Mouse (Mus musculus) embryonic facial prominence, embryonic 11.5 days (tissue): ENCODE measurements around the gene Erg. TPM values are rescaled to one million over a fixed set of nuclear protein-coding genes. Genes with fewer than 3 reads are reported as not detected.

ENCODE experiments used
- ATAC-seq: fragments of 200-750 bp; cut with Nextera tagmentation; replicated peaks from 2 replicates; pipeline ENCODE4 v1.8.0; 2017; ENCODE audit warnings: low read depth; ENCODE audit not compliant: insufficient number of reproducible peaks, low FRiP score, low TSS enrichment
- DNase-seq: peaks from one replicate; pipeline ENCODE4 v3.0.0-alpha.2; 2015; ENCODE audit warnings: low spot score
- H3K27ac ChIP-seq: fragments of 300-500 bp; sonication (generic); replicated peaks from 2 replicates; pipeline ENCODE4 v1.5.1; 2014; ENCODE audit warnings: mild to moderate bottlenecking, low read depth, low read length, control low read depth
- H3K27me3 ChIP-seq: fragments of 300-500 bp; sonication (generic); 2 replicates; pipeline ENCODE4 v1.6.1; 2014; ENCODE audit warnings: mild to moderate bottlenecking, low read length, moderate library complexity, mixed read lengths; ENCODE audit not compliant: control insufficient read depth, insufficient read depth
- H3K36me3 ChIP-seq: fragments of 300-500 bp; sonication (generic); replicated peaks from 2 replicates; pipeline ENCODE4 v1.6.1; 2014; ENCODE audit warnings: low read depth, mild to moderate bottlenecking, low read length, moderate library complexity, mixed read lengths; ENCODE audit not compliant: control insufficient read depth, insufficient read depth
- H3K4me1 ChIP-seq: fragments of 300-500 bp; sonication (generic); 2 replicates; pipeline ENCODE4 v1.6.1; 2014; ENCODE audit warnings: low read length, mixed read lengths; ENCODE audit not compliant: control insufficient read depth, insufficient read depth
- H3K4me2 ChIP-seq: fragments of 300-500 bp; sonication (generic); 2 replicates; pipeline ENCODE4 v1.6.1; 2014; ENCODE audit warnings: low read depth, mild to moderate bottlenecking, control low read depth, low read length, moderate library complexity
- H3K4me3 ChIP-seq: fragments of 300-500 bp; sonication (generic); 2 replicates; pipeline ENCODE4 v1.5.1; 2014; ENCODE audit warnings: low read depth, low read length, control low read depth
- H3K9ac ChIP-seq: fragments of 300-500 bp; sonication (generic); replicated peaks from 2 replicates; pipeline ENCODE4 v1.6.1; 2014; ENCODE audit warnings: mild to moderate bottlenecking, control low read depth, low read length
- H3K9me3 ChIP-seq: fragments of 300-500 bp; sonication (generic); replicated peaks from 2 replicates; pipeline ENCODE4 v1.6.1; 2016; ENCODE audit warnings: mild to moderate bottlenecking, low read length, inconsistent platforms, mixed read lengths; ENCODE audit not compliant: control insufficient read depth
- WGBS: fragments of 180-500 bp; shearing (Covaris S2); extraction: QIAGEN DNeasy Blood & Tissue Kit; methylation state at CpG from one replicate; pipeline ENCODE4 v1.1.7; 2014; 5-methylcytosine and 5-hydroxymethylcytosine counted together
- polyA plus RNA-seq: library from polyadenylated mRNA; unstranded; fragments of >200 nt; fragmentation: Nextera tagmentation; extraction: Ambion mirVana; gene quantifications from 2 replicates; pipeline ENCODE4 v1.2.1, GENCODE M21; 2014

Gene Erg
- polyA plus RNA-seq, 1 experiment from 2014 or later = 2.5 TPM

GRCm38 (mm10) chr16:95390787-95391186 lies 195.6 kb downstream of the Erg start:
- Histone ChIP-seq H3K36me3 (no peaks in the 10 kb centered on the region), H3K4me1 (no peaks in the 10 kb centered on the region), H3K9ac (no peak overlapping the region), H3K4me2 (no peak overlapping the region), H3K4me3 (no peak overlapping the region), H3K27me3 (no peaks in the 10 kb centered on the region), H3K9me3 (no peaks in the 10 kb centered on the region), H3K27ac (no peak overlapping the region)
- no peak for ATAC-seq
- DNase-seq = peak; percentile 33
- WGBS = 56% methylated on average over 1 of the region's 1 CpGs

GRCm38 (mm10) chr16:95388811-95389529 lies 197.4 kb downstream of the Erg start:
- Histone ChIP-seq H3K27me3 (no peaks in the 10 kb centered on the region), H3K27ac (no peak overlapping the region), H3K4me3 (no peak overlapping the region), H3K4me2 (no peak overlapping the region), H3K9me3 (no peaks in the 10 kb centered on the region), H3K36me3 (no peaks in the 10 kb centered on the region), H3K9ac (no peak overlapping the region), H3K4me1 (no peaks in the 10 kb centered on the region)
- 79% methylated on average over 4 of the region's 4 CpGs for whole genome bisulfite sequencing
- DNase-seq (no peak), ATAC-seq (no peak)

DNA sequence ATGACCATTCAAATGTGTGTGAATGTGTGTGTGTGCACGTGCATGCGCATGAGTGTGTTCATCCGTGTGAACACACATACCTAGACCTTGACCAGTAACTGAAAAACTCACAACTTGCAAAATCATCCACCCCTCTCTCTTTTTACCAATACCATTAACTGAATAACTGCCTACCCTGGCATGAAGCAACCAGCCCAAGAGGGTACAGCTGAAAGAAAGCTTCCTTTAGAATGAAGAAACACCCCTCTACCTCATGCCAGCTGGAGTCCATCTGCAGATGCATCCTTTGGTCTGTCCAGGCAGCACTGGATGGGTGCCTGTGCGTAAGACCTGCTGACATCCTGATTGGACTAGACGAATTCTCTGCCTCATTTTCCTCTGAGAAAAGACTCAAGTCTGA lies 198.1 kb downstream of the Erg start:
- Histone ChIP-seq H3K27me3 (no peaks in the 10 kb centered on the region), H3K27ac (no peak overlapping the region), H3K4me1 (no peaks in the 10 kb centered on the region), H3K9ac (no peak overlapping the region), H3K36me3 (no peaks in the 10 kb centered on the region), H3K4me3 (no peak overlapping the region), H3K4me2 (no peak overlapping the region), H3K9me3 (no peaks in the 10 kb centered on the region)
- DNase-seq = no peak
- WGBS = 90% methylated on average over 5 of the region's 5 CpGs
- no peak for ATAC-seq

- H3K4me1 ChIP-seq = no peaks in the 10 kb centered on the region
- DNase-seq = no peak
- no peak overlapping the region for H3K4me3 ChIP-seq
- H3K36me3 ChIP-seq = no peaks in the 10 kb centered on the region
- ATAC-seq = no peak
- H3K4me2 ChIP-seq = no peak overlapping the region
- H3K27me3 ChIP-seq = no peaks in the 10 kb centered on the region
- H3K9me3 ChIP-seq = no peaks in the 10 kb centered on the region
- no peak overlapping the region for H3K27ac ChIP-seq
- 93% methylated on average over 2 of the region's 2 CpGs for WGBS
- H3K9ac ChIP-seq = no peak overlapping the region
Measured at GRCm38 (mm10) chr16:95387008-95387407, 199.4 kb downstream of the Erg start.

DNA sequence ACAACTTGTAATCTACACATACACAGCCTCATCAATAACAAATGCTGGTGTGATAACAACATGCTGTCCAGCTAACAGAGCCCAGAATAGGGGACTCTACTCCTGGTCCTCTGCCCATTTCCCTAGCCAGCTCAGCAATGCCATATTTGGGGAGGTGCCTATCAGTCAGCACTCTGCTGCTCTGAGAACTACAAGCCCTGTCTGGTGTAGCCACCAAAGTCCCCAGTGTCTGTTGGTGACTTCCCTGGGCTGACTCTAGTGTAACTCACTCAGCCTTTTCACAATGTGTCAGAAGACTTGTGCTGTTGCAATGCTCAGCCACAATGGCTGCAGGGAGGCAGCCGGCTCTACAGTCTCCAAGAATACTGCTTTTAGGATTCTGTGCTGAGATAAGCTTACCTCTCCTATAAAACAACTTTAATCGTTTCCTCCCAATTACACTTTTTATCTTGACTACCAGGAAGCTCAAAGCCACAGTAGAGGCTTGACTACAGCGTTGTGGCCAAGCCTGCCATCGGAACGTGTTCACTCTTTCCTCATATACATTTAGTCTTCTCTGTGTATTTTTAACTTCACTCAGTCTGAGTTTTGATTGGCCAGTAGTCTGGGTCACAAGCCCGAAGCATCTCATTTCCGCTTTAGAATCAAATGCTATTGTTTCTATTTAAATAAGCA lies 201.0 kb downstream of the Erg start:
- no peaks in the 10 kb centered on the region; the same call in 1 of the 2 replicates for H3K4me1 ChIP-seq
- no peak overlapping the region for H3K9ac ChIP-seq
- H3K4me2 ChIP-seq = no peak overlapping the region
- no peak overlapping the region for H3K4me3 ChIP-seq
- H3K27ac ChIP-seq = no peak overlapping the region
- WGBS = 87% methylated on average over 7 of the region's 7 CpGs
- no peaks in the 10 kb centered on the region for H3K9me3 ChIP-seq
- DNase-seq (no peak), ATAC-seq (no peak)
- H3K27me3 ChIP-seq = no peaks in the 10 kb centered on the region
- no peaks in the 10 kb centered on the region for H3K36me3 ChIP-seq

- Histone ChIP-seq H3K4me1 (no peaks in the 10 kb centered on the region; the same call in 1 of the 2 replicates), H3K9ac (no peak overlapping the region), H3K4me2 (no peak overlapping the region), H3K9me3 (no peaks in the 10 kb centered on the region), H3K4me3 (no peak overlapping the region), H3K27me3 (no peaks in the 10 kb centered on the region), H3K36me3 (no peaks in the 10 kb centered on the region), H3K27ac (no peak overlapping the region)
- DNase-seq (no peak), ATAC-seq (no peak)
- WGBS = 94% methylated on average over 9 of the region's 9 CpGs
Measured at GRCm38 (mm10) chr16:95384590-95385148, 201.7 kb downstream of the Erg start.

GRCm38 (mm10) chr16:95382251-95382650 lies 204.1 kb downstream of the Erg start:
- Histone ChIP-seq H3K4me2 (no peak overlapping the region), H3K9ac (no peak overlapping the region), H3K27me3 (no peaks in the 10 kb centered on the region), H3K4me1 (no peaks in the 10 kb centered on the region; the same call in 1 of the 2 replicates), H3K9me3 (no peaks in the 10 kb centered on the region), H3K4me3 (no peak overlapping the region), H3K36me3 (no peaks in the 10 kb centered on the region), H3K27ac (no peak overlapping the region)
- DNase-seq (no peak), ATAC-seq (no peak)
- 85% methylated on average over 5 of the region's 5 CpGs for WGBS

DNA sequence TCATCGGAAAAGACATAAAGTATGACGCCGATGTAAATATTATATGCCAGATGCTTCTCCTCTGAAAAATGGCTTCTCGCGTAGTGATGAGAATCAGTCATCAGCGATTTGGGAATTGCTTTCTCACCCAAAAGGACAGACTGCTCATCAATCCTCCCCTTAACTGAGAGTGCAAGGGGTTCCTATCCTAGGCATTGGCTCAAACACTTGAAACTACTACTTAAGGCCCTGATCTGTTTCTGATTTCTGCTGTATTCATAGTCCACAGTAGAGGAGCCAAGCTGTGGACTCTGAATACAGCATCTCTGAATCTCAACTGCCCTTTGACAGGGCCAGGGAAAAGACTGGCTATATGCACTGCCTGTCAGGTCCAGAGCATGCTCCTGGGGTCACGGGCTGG lies 209.6 kb downstream of the Erg start:
- no peak for ATAC-seq
- Histone ChIP-seq H3K9me3 (no peaks in the 10 kb centered on the region), H3K36me3 (no peaks in the 10 kb centered on the region), H3K27ac (no peak overlapping the region), H3K27me3 (no peaks in the 10 kb centered on the region), H3K4me3 (no peak overlapping the region), H3K4me2 (no peak overlapping the region), H3K4me1 (no peaks in the 10 kb centered on the region; the same call in 1 of the 2 replicates), H3K9ac (no peak overlapping the region)
- 89% methylated on average over 7 of the region's 7 CpGs for WGBS
- no peak for DNase-seq
